In genomic region chr7:127393944-127394333, GRCm38 (mm10) we compare ENCODE assay signal across 8 mouse cellular contexts. TPM values are rescaled to one million over a fixed set of nuclear protein-coding genes. Genes with fewer than 3 reads are reported as not detected.
DNase-seq lines count a peak whose midpoint lies in the region; ATAC-seq and TF ChIP-seq lines count a peak whose summit lies in the region.

No protein-coding gene starts in this region.

- no peak for DNase-seq in heart, adult 11 months
- no peak for DNase-seq in G1E (ENCODE audit: low spot score)
- no peak for DNase-seq in hindbrain, embryonic 11.5 days (ENCODE audit: low spot score)
- no peak for DNase-seq in gastrocnemius, postnatal 25 days
- no peak for DNase-seq in left cerebral cortex, adult 9 months (ENCODE audit: low spot score in 2 of 2)

- H3K4me1 ChIP-seq in heart, embryonic 12.5 days (replicated peaks), result peaks cover 23% of the 10 kb centered on the region
- H3K4me1 ChIP-seq in G1E (ENCODE audit: insufficient read depth, low read depth, low read length), result peaks cover 28% of the 10 kb centered on the region
- no peaks in the 10 kb centered on the region for H3K4me1 ChIP-seq in hindbrain, embryonic 11.5 days (replicated peaks; ENCODE audit: control insufficient read depth, insufficient read depth, low read length)

- H3K4me3 ChIP-seq in heart, embryonic 12.5 days, result peak overlapping the region; percentile 73
- H3K4me3 ChIP-seq in G1E (ENCODE audit: low read depth, low read length), result peak overlapping the region; percentile 77
- H3K4me3 ChIP-seq in hindbrain, embryonic 11.5 days (ENCODE audit: low read depth, low read length), result peak overlapping the region; percentile 72

- peak overlapping the region; percentile 84 for H3K4me2 ChIP-seq in heart, embryonic 12.5 days
- peak overlapping the region; percentile 84 for H3K4me2 ChIP-seq in hindbrain, embryonic 11.5 days (replicated peaks; ENCODE audit: low read depth, low read length)

- WGBS in heart, embryonic 12.5 days, result 13% methylated on average over 7 of the region's 7 CpGs
- 34% methylated on average over 7 of the region's 7 CpGs for WGBS in hindbrain, embryonic 11.5 days

- H3K36me3 ChIP-seq in heart, embryonic 12.5 days, result peaks cover 20% of the 10 kb centered on the region
- H3K36me3 ChIP-seq in G1E (replicated peaks), result peaks cover 20% of the 10 kb centered on the region
- no peaks in the 10 kb centered on the region for H3K36me3 ChIP-seq in hindbrain, embryonic 11.5 days (ENCODE audit: control insufficient read depth, insufficient read depth, low read length)

- peak overlapping the region; percentile 65 for H3K27ac ChIP-seq in heart, embryonic 12.5 days (ENCODE audit: poor library complexity, severe bottlenecking)
- H3K27ac ChIP-seq in hindbrain, embryonic 11.5 days (ENCODE audit: low read depth, low read length), result no peak overlapping the region

- ATAC-seq in heart, embryonic 12.5 days (ENCODE audit: insufficient number of reproducible peaks, low FRiP score), result no peak
- no peak for ATAC-seq in G1E (ENCODE audit: extremely low read depth, insufficient number of reproducible peaks, low FRiP score, poor library complexity, severe bottlenecking)
- ATAC-seq in hindbrain, embryonic 11.5 days (ENCODE audit: low FRiP score), result no peak
- ATAC-seq in megakaryocyte progenitor cell, adult 5-6 weeks (replicated peaks; ENCODE audit: poor library complexity), result peak; percentile 7
- ATAC-seq in cerebellum, adult (ENCODE audit: insufficient number of reproducible peaks, low FRiP score, low TSS enrichment), result no peak

- H3K27me3 ChIP-seq in heart, embryonic 12.5 days (replicated peaks), result peaks cover 11% of the 10 kb centered on the region; the same call in 1 of the 2 replicates
- H3K27me3 ChIP-seq in G1E (ENCODE audit: insufficient read depth, low read length), result peaks cover 3% of the 10 kb centered on the region; the same call in 1 of the 2 replicates
- no peaks in the 10 kb centered on the region for H3K27me3 ChIP-seq in hindbrain, embryonic 11.5 days (ENCODE audit: control insufficient read depth, insufficient read depth, low read length)

- no peaks in the 10 kb centered on the region for H3K9me3 ChIP-seq in heart, embryonic 12.5 days (replicated peaks)
- H3K9me3 ChIP-seq in G1E (replicated peaks), result peaks cover 11% of the 10 kb centered on the region
- H3K9me3 ChIP-seq in hindbrain, embryonic 11.5 days (ENCODE audit: control insufficient read depth, low read length), result no peaks in the 10 kb centered on the region

- H3K9ac ChIP-seq in heart, embryonic 12.5 days, result no peak overlapping the region
- peak overlapping the region; percentile 54 for H3K9ac ChIP-seq in hindbrain, embryonic 11.5 days (ENCODE audit: low read depth, low read length)

- no peak for TF ChIP-seq CTCF in G1E (IDR thresholded peaks at IDR 0.05; ENCODE audit: low read depth, low read length)

RNA-seq across cellular contexts. Expression of gene E430018J23Rik, which starts 0.5 kb away (rescaled TPM):
- polyA plus RNA-seq in heart, embryonic 12.5 days (2016; fragmentation: Nextera tagmentation; extraction: Ambion mirVana), result 4.5 and 5.1 TPM in 2 replicates
- 2.2 and 4.2 TPM in 2 replicates for total RNA-seq in G1E (2014; fragmentation: Nextera tagmentation)
- total RNA-seq in G1E (2017), result 7.2 and 7.7 TPM in 2 replicates
- polyA plus RNA-seq in G1E (2012), result 6.6 and 7.3 TPM in 2 replicates
- 6.1 and 6.3 TPM in 2 replicates for polyA plus RNA-seq in hindbrain, embryonic 11.5 days (2014; fragmentation: Nextera tagmentation; extraction: Ambion mirVana)
- total RNA-seq in megakaryocyte progenitor cell, adult 5-6 weeks (2015), result 1.0 and 1.5 TPM in 2 replicates
- total RNA-seq in megakaryocyte progenitor cell, adult 5-6 weeks (2017), result 2.3 and 4.8 TPM in 2 replicates
- total RNA-seq in gastrocnemius, postnatal 25 days (2021), result 1 to 10 TPM; 1.7 to 1.8 TPM

RNA-seq across cellular contexts. Expression of gene 9130019O22Rik, which starts 7.0 kb away (rescaled TPM):
- polyA plus RNA-seq in heart, embryonic 12.5 days (2016; fragmentation: Nextera tagmentation; extraction: Ambion mirVana), result 3.4 and 3.9 TPM in 2 replicates
- 4.5 and 5.0 TPM in 2 replicates for total RNA-seq in G1E (2014; fragmentation: Nextera tagmentation)
- 10.2 and 11.2 TPM in 2 replicates for total RNA-seq in G1E (2017)
- 1.2 TPM in 2 replicates for polyA plus RNA-seq in G1E (2012)
- polyA plus RNA-seq in hindbrain, embryonic 11.5 days (2014; fragmentation: Nextera tagmentation; extraction: Ambion mirVana), result 5.4 and 6.2 TPM in 2 replicates
- 1.5 and 2.1 TPM in 2 replicates for total RNA-seq in megakaryocyte progenitor cell, adult 5-6 weeks (2015)
- 4.2 and 6.5 TPM in 2 replicates for total RNA-seq in megakaryocyte progenitor cell, adult 5-6 weeks (2017)
- total RNA-seq in gastrocnemius, postnatal 25 days (2021), result 1 to 10 TPM; 1.5 TPM

RNA-seq across cellular contexts. Expression of gene Zfp764, which starts 12.7 kb away (rescaled TPM):
- 4.6 and 5.3 TPM in 2 replicates for polyA plus RNA-seq in heart, embryonic 12.5 days (2016; fragmentation: Nextera tagmentation; extraction: Ambion mirVana)
- total RNA-seq in G1E (2014; fragmentation: Nextera tagmentation), result 2.7 and 4.4 TPM in 2 replicates
- total RNA-seq in G1E (2017), result 4.9 and 5.6 TPM in 2 replicates
- 0.55 and 0.57 TPM in 2 replicates for polyA plus RNA-seq in G1E (2012)
- polyA plus RNA-seq in hindbrain, embryonic 11.5 days (2014; fragmentation: Nextera tagmentation; extraction: Ambion mirVana), result 6.9 and 8.1 TPM in 2 replicates
- total RNA-seq in megakaryocyte progenitor cell, adult 5-6 weeks (2015), result 9.3 and 10.9 TPM in 2 replicates
- 9.9 and 12.4 TPM in 2 replicates for total RNA-seq in megakaryocyte progenitor cell, adult 5-6 weeks (2017)
- total RNA-seq in gastrocnemius, postnatal 25 days (2021), result 1 to 10 TPM; 1.7 TPM

RNA-seq across cellular contexts. Expression of gene Zfp747, which starts 18.1 kb away (rescaled TPM):
- 4.6 and 5.1 TPM in 2 replicates for polyA plus RNA-seq in heart, embryonic 12.5 days (2016; fragmentation: Nextera tagmentation; extraction: Ambion mirVana)
- total RNA-seq in G1E (2014; fragmentation: Nextera tagmentation) (7.8 and 9.3 TPM in 2 replicates), G1E (2017) (12.9 and 14.2 TPM in 2 replicates)
- 5.5 and 6.2 TPM in 2 replicates for polyA plus RNA-seq in G1E (2012)
- polyA plus RNA-seq in hindbrain, embryonic 11.5 days (2014; fragmentation: Nextera tagmentation; extraction: Ambion mirVana), result 6.7 and 9.6 TPM in 2 replicates
- total RNA-seq in megakaryocyte progenitor cell, adult 5-6 weeks (2015), result 4.2 and 4.3 TPM in 2 replicates
- 7.4 and 9.2 TPM in 2 replicates for total RNA-seq in megakaryocyte progenitor cell, adult 5-6 weeks (2017)
- 1 to 10 TPM; 2.9 to 3.0 TPM for total RNA-seq in gastrocnemius, postnatal 25 days (2021)

RNA-seq across cellular contexts. Expression of gene Zfp688, which starts 27.9 kb away (rescaled TPM):
- polyA plus RNA-seq in heart, embryonic 12.5 days (2016; fragmentation: Nextera tagmentation; extraction: Ambion mirVana), result 15.4 and 16.7 TPM in 2 replicates
- total RNA-seq in G1E (2014; fragmentation: Nextera tagmentation) (24.0 and 26.6 TPM in 2 replicates), G1E (2017) (11.4 and 15.9 TPM in 2 replicates)
- 15.7 and 18.2 TPM in 2 replicates for polyA plus RNA-seq in G1E (2012)
- polyA plus RNA-seq in hindbrain, embryonic 11.5 days (2014; fragmentation: Nextera tagmentation; extraction: Ambion mirVana), result 29.8 and 33.6 TPM in 2 replicates
- 7.1 and 9.0 TPM in 2 replicates for total RNA-seq in megakaryocyte progenitor cell, adult 5-6 weeks (2015)
- total RNA-seq in megakaryocyte progenitor cell, adult 5-6 weeks (2017), result 4.7 and 5.9 TPM in 2 replicates
- total RNA-seq in gastrocnemius, postnatal 25 days (2021), result 1 to 10 TPM; 2.0 to 2.7 TPM
